Mouse (Mus musculus) neural tube, embryonic 14.5 days (tissue): ENCODE measurements around the gene Mark3. TPM values are rescaled to one million over a fixed set of nuclear protein-coding genes. Genes with fewer than 3 reads are reported as not detected.

Experiments
- ATAC-seq: fragments of 200-750 bp; cut with Nextera tagmentation; 2 replicates; pipeline ENCODE4 v1.8.0; 2017; ENCODE audit warnings: low read depth, mild to moderate bottlenecking, moderate TSS enrichment, moderate library complexity
- H3K27ac ChIP-seq: fragments of 300-500 bp; sonication (generic); 2 replicates; pipeline ENCODE4 v1.5.1; 2014; ENCODE audit warnings: low read depth, mild to moderate bottlenecking, control low read depth, low read length, moderate library complexity, mixed read lengths
- H3K27me3 ChIP-seq: fragments of 300-500 bp; sonication (generic); 2 replicates; pipeline ENCODE4 v1.6.1; 2014; ENCODE audit warnings: low read length; ENCODE audit not compliant: control insufficient read depth, insufficient read depth
- H3K36me3 ChIP-seq: fragments of 300-500 bp; sonication (generic); 2 replicates; pipeline ENCODE4 v1.6.1; 2014; ENCODE audit warnings: low read length, mixed read lengths; ENCODE audit not compliant: control insufficient read depth, insufficient read depth
- H3K4me1 ChIP-seq: fragments of 300-500 bp; sonication (generic); 2 replicates; pipeline ENCODE4 v1.6.1; 2014; ENCODE audit warnings: low read length; ENCODE audit not compliant: control insufficient read depth, insufficient read depth
- H3K4me2 ChIP-seq: fragments of 300-500 bp; sonication (generic); 2 replicates; pipeline ENCODE4 v1.6.1; 2014; ENCODE audit warnings: mild to moderate bottlenecking, low read depth, low read length, control low read depth
- H3K4me3 ChIP-seq: fragments of 300-500 bp; sonication (generic); 2 replicates; pipeline ENCODE4 v1.5.1; 2014; ENCODE audit warnings: low read depth, low read length, control low read depth, mixed read lengths
- H3K9ac ChIP-seq: fragments of 300-500 bp; sonication (generic); replicated peaks from 2 replicates; pipeline ENCODE4 v1.6.1; 2014; ENCODE audit warnings: low read depth, mild to moderate bottlenecking, control low read depth, low read length, mixed read lengths
- H3K9me3 ChIP-seq: fragments of 300-500 bp; sonication (generic); 2 replicates; pipeline ENCODE4 v1.6.1; 2016; ENCODE audit warnings: low read length; ENCODE audit not compliant: control insufficient read depth
- WGBS: fragments of 180-500 bp; shearing (Covaris S2); extraction: QIAGEN DNeasy Blood & Tissue Kit; methylation state at CpG from one replicate; pipeline ENCODE4 v1.1.7; 2014; 5-methylcytosine and 5-hydroxymethylcytosine counted together
- polyA plus RNA-seq: library from polyadenylated mRNA; unstranded; fragments of >200 nt; fragmentation: Nextera tagmentation; extraction: Ambion mirVana; gene quantifications from 2 replicates; pipeline ENCODE4 v1.2.1, GENCODE M21; 2014

The Mark3 gene
- 78.1 and 83.7 TPM in 2 replicates for polyA plus RNA-seq

DNA sequence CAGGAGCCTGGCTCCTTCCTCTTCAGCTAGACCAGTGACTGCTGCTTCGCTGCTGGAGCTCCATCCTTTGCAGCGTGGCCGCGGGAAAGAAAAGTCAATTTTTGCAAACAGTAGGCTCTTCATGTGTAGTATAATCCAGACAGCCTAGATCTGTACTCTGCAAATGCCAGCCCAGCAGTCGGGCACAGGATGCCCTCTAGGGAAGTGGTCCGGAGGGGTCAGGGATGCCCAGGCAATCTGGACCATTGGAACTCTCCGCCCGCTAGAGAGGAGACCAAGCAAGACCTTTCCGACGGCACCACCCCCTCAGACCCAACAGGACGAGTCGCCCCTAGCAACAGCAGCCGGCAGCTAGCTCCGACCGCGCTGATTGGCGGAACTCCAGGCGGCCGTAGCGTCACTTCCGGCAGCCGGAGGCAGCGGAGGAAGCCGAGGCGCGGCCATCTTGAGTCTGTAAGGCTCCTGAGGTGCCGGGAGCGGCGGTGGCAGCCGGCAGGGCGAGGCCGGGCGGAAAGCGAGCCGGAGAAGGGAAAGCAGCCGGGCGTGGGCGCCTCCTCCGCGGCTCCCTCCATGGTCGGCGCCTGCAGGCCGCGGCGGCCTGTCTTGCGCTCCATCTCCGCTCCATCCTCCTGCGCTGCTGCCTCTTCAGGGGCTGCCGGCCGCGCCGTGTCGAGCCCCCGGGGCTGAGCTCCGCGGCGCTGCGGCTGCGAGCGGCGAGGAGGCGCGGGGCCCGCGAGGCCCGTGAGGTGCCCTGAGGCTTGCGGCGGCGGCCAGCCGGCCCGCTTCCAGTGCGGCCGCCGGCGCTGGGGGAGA lies at the start of gene Mark3:
Gene Mark3 (plus strand): TSS at position 450 of the 813 bp plus-strand sequence.
- under 1% methylated on average over 58 of the region's 75 CpGs for WGBS
- Histone ChIP-seq H3K27me3 (no peaks in the 10 kb centered on the region), H3K9me3 (no peaks in the 10 kb centered on the region), H3K4me2 (peak within 1 kb of the TSS; percentile 98), H3K27ac (peak within 1 kb of the TSS; percentile 93), H3K4me1 (peaks cover 24% of the 10 kb centered on the region), H3K4me3 (peak within 1 kb of the TSS; percentile 87), H3K36me3 (no peaks in the 10 kb centered on the region), H3K9ac (peak within 1 kb of the TSS; percentile 96)
- peak; percentile 97 for ATAC-seq

DNA sequence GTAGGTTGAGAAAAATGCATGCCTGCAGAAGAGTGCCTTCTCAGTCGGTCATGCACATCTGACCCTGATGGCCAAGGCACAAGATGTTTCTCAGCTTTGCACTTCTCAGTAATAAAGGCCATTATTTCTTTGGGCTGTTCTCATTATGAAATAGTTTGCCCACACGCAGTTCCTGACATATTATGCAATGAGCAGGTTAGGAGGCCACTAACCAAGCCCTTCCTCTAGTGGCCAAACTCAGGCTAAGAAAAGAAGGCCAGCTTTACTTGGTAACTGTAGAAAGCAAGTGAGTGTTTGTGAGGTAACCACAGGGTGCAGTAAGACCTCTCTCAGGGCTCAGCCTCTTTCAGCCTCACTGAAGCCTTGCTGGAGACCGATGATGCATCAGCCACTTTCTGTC lies 49.4 kb upstream of the Mark3 start:
- Histone ChIP-seq H3K4me1 (no peaks in the 10 kb centered on the region), H3K36me3 (no peaks in the 10 kb centered on the region), H3K27me3 (no peaks in the 10 kb centered on the region), H3K9me3 (no peaks in the 10 kb centered on the region), H3K4me3 (no peak overlapping the region), H3K27ac (no peak overlapping the region), H3K9ac (no peak overlapping the region), H3K4me2 (no peak overlapping the region)
- ATAC-seq: no peak
- WGBS: 87% methylated on average over 3 of the region's 3 CpGs

DNA sequence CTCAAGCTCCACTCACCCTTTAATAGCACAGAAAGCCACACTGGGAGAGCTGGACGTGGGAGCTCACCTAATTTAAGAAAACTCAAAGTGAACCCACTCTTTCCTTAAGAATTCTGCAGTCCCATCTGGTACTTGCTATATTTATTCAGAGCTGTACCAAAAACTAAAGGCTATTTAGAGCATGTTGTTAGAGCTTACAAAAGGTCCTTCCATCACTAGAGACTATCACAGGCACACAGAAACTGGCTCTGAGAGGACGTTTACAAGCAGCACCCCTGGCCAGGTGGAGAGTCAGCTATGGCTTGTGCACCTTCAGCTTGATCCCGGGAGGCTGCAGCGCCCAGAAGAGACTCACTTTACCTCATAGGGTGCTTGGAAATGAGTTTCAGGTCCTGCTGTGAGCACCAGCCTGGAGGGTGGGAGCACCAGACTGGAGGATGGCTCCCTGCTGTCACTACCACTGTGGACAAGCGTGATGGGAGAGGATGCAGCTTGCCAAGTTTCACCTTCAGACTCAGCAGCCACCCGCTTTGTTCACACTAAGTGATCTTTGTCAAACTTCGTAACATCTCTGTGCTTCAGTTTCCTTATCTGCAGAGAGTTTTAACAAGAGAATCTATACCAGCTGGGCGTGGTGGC lies 46.6 kb upstream of the Mark3 start:
- Histone ChIP-seq H3K36me3 (no peaks in the 10 kb centered on the region), H3K27ac (no peak overlapping the region), H3K27me3 (no peaks in the 10 kb centered on the region), H3K4me2 (no peak overlapping the region), H3K9me3 (no peaks in the 10 kb centered on the region), H3K4me3 (no peak overlapping the region), H3K9ac (no peak overlapping the region), H3K4me1 (no peaks in the 10 kb centered on the region)
- ATAC-seq: no peak
- WGBS: 70% methylated on average over 8 of the region's 8 CpGs

DNA sequence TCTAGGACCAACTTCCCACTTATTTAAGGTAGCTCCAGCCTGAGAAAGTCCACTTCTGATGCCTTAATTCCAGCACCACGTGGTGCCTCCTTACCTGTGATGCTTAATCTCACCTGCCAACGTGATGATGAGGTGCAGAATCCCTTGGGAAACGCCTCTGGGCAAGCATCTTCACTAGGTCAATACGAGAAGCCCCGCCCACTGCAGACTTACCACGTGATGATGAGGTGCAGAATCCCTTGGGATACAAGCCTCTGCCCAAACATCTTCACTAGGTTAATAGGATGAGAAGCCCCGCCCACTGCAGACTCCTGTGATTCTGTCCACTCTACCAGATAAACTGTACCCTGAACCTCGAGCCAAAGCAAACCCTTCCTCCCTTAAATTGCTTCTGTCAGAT lies 45.1 kb upstream of the Mark3 start:
- 24% methylated on average over 8 of the region's 8 CpGs for whole genome bisulfite sequencing
- no peaks in the 10 kb centered on the region for H3K36me3 ChIP-seq
- H3K27ac ChIP-seq: no peak overlapping the region
- H3K4me2 ChIP-seq: no peak overlapping the region
- no peaks in the 10 kb centered on the region for H3K9me3 ChIP-seq
- no peaks in the 10 kb centered on the region for H3K27me3 ChIP-seq
- no peak overlapping the region for H3K4me3 ChIP-seq
- no peak for ATAC-seq
- H3K4me1 ChIP-seq: no peaks in the 10 kb centered on the region
- no peak overlapping the region for H3K9ac ChIP-seq

DNA sequence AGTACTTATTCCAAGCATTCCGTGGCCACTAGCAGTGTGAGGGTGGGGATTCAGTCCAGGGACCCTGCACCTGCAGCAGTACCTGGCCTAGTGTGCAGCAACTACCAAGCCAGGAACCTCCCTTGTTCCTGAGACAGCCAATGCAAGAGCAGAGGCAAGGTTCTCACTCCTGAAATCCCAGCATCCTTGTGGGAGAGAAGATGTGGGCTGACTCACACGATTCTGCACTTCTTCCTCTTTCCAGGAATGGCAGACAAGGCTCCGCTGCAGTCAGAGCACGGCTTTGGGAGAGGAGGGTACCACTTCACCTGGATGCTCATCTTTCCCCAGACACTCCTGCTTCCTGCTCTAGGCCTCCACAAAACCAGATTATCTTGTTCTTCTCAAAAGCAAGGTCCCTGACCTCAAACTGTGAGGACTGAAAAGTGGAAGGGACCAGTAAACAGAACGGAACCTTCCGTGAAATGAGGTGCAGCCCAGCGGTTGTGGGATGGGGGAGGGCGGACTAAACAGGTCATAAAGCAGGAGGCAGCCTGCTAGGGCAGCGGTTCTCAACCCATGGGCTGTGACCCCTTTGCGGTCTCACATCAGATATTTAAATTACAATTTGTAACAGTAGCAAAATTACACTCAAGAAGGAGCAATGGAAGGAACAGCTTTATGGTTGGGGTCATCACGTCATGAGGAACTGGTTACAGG lies 41.1 kb upstream of the Mark3 start:
- H3K4me3 ChIP-seq: no peak overlapping the region
- no peaks in the 10 kb centered on the region for H3K36me3 ChIP-seq
- H3K4me1 ChIP-seq: peaks cover 5% of the 10 kb centered on the region; the same call in 1 of the 2 replicates
- no peak overlapping the region for H3K4me2 ChIP-seq
- no peaks in the 10 kb centered on the region; the same call in 1 of the 2 replicates for H3K27me3 ChIP-seq
- 53% methylated on average over 11 of the region's 11 CpGs for WGBS
- H3K9ac ChIP-seq: no peak overlapping the region
- H3K9me3 ChIP-seq: no peaks in the 10 kb centered on the region
- no peak overlapping the region for H3K27ac ChIP-seq
- ATAC-seq: no peak

DNA sequence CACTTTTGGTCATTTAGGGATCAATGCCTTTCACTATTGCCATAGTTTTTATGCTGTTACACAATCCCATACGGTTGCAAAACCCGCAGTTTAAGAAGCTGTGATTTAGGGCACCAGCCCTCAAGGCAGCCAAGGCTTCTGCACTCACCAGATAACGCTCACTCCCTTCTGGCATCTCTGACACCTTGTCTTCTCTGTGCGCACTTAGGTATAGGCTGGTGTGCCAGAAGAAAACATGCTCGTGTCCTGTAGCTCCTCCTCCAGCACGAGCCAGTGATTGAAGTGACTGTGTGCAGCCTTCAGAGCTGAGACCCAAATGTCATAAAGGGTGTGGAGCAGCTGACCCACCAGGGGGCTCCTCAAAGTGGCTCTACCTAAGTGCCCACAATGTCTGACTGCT lies 39.0 kb upstream of the Mark3 start:
- Histone ChIP-seq H3K4me1 (peaks cover 16% of the 10 kb centered on the region), H3K27ac (no peak overlapping the region), H3K36me3 (peaks cover 11% of the 10 kb centered on the region), H3K4me3 (no peak overlapping the region), H3K9me3 (no peaks in the 10 kb centered on the region), H3K9ac (no peak overlapping the region), H3K4me2 (no peak overlapping the region), H3K27me3 (no peaks in the 10 kb centered on the region; the same call in 1 of the 2 replicates)
- no peak for ATAC-seq
- 60% methylated on average over 6 of the region's 6 CpGs for WGBS

DNA sequence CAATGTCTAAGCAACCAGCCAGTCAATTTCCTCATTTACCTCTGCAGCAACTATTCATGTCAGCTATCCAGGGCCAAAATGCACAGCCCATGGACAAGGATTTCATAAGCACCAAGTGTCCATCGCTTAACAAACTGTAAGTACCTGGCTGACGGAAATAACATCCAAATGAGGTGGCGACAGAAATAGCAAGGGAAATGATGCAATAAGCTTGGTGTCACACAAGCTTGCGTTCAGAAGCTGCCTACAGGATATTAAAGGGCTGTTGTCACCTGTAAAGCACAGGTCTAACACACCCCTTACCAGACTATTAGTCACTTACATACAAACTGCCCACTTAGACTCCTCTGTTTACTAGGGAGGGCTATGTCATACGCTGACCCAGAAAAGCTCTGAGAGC lies 38.6 kb upstream of the Mark3 start:
- Histone ChIP-seq H3K27me3 (no peaks in the 10 kb centered on the region; the same call in 1 of the 2 replicates), H3K4me1 (peaks cover 16% of the 10 kb centered on the region), H3K4me2 (no peak overlapping the region), H3K9me3 (no peaks in the 10 kb centered on the region), H3K27ac (no peak overlapping the region), H3K36me3 (peaks cover 16% of the 10 kb centered on the region), H3K9ac (no peak overlapping the region), H3K4me3 (no peak overlapping the region)
- WGBS: 88% methylated on average over 5 of the region's 5 CpGs
- no peak for ATAC-seq

DNA sequence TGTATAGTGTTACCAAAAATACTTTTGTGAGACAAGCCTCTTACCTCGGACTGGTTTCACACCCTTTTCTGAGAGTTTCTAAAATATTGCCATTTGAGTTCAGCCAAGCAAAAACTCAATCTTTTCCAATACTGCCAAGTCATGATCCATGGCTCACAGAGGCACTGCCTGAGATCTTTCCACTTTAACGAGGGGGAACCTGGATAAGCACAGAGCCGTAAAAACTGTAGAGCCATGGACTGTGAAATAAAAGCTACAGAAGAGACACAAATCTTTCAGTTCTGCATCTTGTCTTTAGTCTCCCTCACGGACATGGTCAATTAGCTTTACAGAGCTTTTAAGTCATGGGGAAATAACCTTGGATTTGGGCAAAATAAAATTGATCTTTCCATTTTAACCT lies 37.6 kb upstream of the Mark3 start:
- Histone ChIP-seq H3K4me2 (peak overlapping the region; percentile 70), H3K4me3 (peak overlapping the region; percentile 96), H3K9me3 (no peaks in the 10 kb centered on the region), H3K9ac (peak overlapping the region; percentile 98), H3K4me1 (peaks cover 16% of the 10 kb centered on the region), H3K36me3 (peaks cover 26% of the 10 kb centered on the region), H3K27me3 (no peaks in the 10 kb centered on the region; the same call in 1 of the 2 replicates), H3K27ac (0 out of 2 replicates have a peak overlapping the region, but pooled peaks have one; percentile 95)
- WGBS: 7% methylated on average over 4 of the region's 4 CpGs
- no peak for ATAC-seq
